Mouse (Mus musculus) gastrocnemius, adult 8-10 months (tissue): ENCODE data around the gene Elovl5. TPM values are rescaled to one million over a fixed set of nuclear protein-coding genes. Genes with fewer than 3 reads are reported as not detected.
A peak's percentile ranks its signal among the peaks of the same experiment; 100 is the strongest.
"Not testable (repeated sequence)": the region's sequence is repeated elsewhere in the genome, so short reads cannot be mapped to it uniquely, and the experiment has no call there.

ENCODE experiments used
- DNase-seq, 2 experiments: peaks; one replicate each; pipeline ENCODE4 v3.0.0; 2022; ENCODE audit warnings: low spot score in 2 of 2
- total RNA-seq, 4 experiments: library from RNA; stranded (reverse); gene quantifications; 2 replicates each; pipeline ENCODE4 v1.2.4; 2022

Gene Elovl5
- total RNA-seq, 4 experiments from 2014 or later = 5.3 to 6.6 (median 5.7) TPM

DNA sequence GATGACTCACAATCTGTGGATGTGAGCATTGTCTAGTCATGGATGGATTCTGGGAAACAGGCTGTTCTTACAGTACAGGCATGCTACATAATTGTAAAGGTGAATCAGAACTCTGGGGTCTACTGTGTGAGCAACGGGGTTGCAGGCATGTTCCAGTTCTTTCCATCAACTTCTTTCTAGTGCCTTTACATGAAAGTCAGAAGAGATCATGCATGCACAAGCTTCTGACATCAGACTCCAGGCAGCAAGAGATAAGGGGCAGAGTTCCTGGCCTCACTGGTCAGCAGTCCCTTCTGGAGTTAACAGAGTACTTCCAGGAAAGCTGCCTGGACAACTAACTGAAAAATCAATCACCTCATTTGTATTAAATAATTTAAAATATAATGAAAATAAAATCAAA lies 75.9 kb downstream of the Elovl5 start:
- DNase-seq = no peak

DNA sequence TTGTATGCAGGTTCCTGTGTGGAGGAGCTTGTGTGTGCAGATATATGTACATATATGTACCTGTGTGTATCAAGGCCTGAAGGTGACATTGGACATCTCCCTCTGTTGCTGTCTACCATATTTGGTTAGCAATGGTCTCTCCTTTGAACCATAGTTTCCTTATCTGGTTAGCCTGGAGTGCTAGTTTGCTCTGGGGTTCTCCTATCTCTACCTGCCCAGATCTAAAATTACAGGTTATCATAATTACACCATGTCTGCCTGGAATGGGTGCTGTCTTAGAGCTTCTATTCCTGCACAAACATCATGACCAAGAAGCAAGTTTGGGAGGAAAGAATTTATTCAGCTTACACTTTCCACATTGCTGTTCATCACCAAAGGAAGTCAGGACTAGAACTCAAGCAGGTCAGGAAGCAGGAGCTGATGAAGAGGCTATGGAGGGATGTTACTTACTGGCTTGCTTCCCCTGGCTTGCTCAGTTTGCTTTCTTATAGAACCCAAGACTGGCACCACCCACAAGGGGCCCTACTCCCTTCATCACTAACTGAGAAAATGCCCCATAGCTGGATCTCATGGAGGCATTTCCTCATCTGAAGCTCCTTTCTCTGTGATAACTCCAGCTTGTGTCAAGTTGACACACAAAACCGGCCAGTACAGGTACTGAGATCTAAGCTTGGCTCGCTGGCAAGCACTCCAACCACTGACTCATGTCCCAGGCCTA lies 76.5 kb downstream of the Elovl5 start:
- not testable (repeated sequence) for DNase-seq

DNA sequence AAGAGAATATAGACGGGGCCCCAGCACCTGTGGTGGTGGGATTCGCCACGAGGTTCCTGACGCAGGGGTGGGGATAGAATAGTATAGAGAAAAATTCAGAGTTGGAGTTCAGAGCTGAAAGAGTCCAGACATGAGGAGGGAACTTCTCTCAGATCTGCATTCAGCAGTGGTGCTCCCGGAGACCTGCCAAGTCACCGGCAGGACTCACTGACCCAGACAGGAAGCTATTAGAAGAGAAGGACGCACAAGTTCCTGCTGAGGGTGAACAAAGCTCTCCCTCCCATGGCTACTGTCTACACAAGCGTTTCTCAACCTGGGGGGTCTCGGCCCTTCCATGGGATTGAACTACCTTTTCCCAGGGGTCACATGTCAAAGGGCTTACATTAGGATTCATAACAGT lies 78.1 kb downstream of the Elovl5 start:
- DNase-seq = no peak

GRCm38 (mm10) chr9:78000586-78001500 lies 83.7 kb downstream of the Elovl5 start:
- no peak for DNase-seq

DNA sequence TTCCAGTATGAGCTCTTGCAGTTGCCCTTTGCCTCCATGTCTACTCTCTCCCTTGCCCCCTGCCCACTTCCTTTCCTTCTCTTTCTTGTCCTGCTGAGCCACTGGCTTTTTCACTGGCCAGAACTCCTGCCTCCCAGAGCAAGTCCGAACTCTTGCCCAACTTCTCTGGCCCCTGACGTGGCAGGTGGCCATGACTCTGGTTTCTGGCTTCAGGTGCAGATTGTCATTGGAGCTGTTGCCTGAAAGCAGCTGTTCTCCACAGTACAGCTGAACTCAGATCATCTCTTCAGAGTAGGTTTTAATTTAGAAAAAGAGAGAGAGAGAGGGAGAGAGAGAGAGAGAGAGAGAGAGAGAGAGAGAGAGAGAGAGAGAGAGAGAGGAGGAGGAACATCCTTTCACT lies 86.1 kb downstream of the Elovl5 start:
- DNase-seq = no peak

DNA sequence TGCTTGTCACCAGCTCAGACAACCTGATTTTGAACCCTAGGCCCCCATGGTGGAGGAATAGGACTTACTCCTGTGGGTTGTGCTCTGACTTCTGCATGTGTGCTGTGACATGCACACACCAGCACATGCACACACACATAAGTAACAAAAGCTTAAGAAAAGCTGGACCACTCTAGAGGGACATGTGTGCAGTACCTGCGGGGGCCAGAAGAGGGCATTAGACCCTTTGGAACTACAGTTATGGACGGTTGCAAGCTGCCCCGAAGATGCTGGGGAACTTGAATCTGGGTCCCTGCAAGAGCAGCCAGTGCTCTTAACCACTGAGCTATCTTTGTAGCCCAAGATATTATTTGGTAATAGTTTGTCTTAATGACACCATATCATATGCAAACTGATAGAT lies 88.3 kb downstream of the Elovl5 start:
- no peak for DNase-seq

DNA sequence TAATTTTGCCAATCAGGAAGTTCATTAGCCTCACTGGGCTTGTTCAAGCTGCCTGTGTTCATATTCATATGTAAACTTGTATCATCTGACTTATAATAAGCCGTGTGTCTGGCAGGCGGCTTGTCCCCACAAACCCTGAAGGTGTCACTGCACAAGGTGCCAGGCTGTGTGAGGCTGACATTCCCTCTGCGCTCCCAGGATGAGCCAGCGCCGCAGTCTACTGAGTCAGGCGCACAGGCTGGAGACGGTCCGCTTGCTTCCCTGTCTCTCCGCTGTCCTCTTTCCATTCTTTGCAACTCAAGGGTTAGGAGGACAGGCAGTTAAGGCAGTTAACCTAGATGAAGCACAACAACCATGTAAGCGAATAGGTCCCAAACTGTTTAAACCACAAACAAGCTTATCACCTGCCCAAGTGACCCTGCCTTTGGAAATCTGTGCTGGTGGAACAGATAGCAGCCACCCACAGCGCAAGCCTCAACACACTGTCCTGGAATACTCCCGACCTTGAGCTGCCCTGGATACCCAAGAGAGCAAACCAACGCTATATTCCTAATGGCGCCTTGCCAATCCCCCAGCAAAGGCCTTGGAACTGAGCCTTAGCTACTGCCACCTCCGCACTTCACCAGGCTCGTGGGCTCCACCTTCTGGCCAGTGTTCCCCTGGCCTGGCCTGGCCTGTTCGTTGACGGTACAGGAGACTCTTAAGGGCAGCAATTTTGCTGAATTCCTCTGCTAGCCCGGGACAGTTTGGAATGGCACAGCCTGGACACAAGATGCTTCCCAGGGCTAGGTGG lies 89.2 kb downstream of the Elovl5 start:
- peak; percentile 61 to 65 for DNase-seq

GRCm38 (mm10) chr9:78009382-78009781 lies 92.2 kb downstream of the Elovl5 start:
- no peak for DNase-seq

DNA sequence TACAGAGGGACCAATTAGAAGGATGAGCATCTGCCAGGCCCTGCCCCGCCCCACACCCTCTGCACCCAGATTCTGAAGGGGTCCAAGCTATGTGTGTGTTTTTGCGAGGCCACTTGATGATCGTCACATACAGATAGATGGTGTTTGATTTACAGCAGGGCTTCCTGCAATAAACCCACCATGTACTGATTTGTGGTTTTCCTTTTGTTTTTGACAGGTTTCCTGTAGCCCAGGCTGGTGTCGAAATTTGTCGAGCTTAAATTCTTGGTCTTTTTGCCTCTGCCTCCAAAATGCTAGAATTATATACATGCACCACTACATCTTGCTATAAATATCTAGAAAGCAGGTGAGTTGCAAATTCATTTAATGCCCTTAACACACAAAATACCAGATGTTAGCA lies 93.0 kb downstream of the Elovl5 start:
- DNase-seq = no peak

DNA sequence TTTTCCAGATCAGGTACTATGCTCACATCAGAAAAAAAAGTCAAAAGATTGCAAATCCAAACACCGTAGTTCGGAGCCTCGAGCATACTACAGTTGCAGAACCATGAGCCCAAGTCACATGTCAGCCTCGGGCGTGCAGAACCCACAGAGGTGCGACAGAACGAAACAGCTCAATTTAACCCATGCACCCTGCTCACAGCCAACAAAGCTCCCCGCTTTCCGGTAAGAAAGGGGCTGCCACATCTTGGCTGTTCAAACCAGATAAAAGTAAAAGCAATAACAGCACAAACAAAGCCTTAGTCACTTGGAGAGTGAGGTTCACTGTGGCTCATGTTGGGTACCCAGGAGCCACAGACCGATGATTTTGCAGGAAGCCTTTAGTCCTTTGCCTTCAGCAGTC lies 93.5 kb downstream of the Elovl5 start:
- DNase-seq = no peak

GRCm38 (mm10) chr9:78012066-78012465 lies 94.9 kb downstream of the Elovl5 start:
- no peak for DNase-seq

DNA sequence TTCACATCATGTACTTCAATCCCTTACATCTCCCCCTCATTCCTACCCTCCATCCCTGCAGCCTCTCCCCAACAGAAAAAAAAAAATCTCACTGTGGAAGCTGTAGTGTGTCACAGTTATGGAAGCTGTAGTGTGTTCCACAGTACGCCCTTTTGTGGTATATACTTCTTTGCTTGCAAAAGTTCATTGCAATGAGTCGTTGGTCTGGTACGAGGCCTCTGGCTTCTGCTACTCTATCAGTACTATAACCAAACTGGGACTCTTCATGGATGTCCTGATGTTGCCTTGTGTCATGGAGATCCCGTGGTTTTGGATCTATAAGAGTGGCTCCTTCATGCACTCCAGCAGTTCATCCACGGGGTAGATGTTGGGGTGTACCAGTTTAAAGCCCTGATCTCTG lies 95.5 kb downstream of the Elovl5 start:
- no peak for DNase-seq

- no peak for DNase-seq
Observed at GRCm38 (mm10) chr9:78013813-78014212, 96.6 kb downstream of the Elovl5 start.

DNA sequence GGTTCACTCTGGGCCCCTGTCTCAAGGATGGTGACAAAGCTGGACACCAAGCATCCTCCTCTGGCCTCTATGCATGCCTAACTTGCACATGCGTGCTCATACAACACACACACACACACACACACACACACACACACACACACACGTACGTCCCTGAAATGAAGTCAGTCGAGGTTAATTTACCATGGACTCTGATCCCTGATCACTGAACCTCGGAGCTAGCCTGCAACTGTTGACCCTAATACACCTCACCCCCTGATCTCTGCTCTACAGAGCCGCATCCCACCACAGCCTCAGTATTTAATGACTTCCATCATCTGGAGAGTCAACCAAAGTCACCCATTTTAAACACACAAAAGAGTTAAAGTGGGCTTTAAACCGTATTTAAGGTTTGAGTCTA lies 98.7 kb downstream of the Elovl5 start:
- no peak for DNase-seq

- no peak for DNase-seq
Observed at GRCm38 (mm10) chr9:78016288-78016687, 99.1 kb downstream of the Elovl5 start.

- no peak for DNase-seq
Observed at GRCm38 (mm10) chr9:78021256-78021655, 104.1 kb downstream of the Elovl5 start.

- no peak for DNase-seq
Observed at GRCm38 (mm10) chr9:78022187-78022945, 105.2 kb downstream of the Elovl5 start.

DNA sequence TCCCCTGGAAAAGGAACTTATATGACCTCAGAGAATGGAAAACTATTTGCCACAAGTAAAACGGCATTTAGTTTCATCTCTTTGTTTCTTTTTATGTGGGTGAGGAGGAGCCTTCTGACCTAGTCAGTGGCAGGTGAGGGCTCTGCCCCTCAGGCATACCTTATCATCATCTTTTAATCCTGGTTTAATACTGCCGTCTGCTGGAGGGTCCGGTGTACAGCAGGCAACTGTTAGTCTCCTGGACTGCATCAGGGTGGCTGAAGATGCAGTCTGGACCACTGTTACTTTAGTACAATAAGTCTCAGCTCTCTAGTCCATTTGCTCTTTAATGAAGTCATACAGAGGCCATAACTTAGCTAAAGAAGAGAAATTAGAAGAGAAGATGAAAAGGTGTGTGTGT lies 107.7 kb downstream of the Elovl5 start:
- DNase-seq = no peak

DNA sequence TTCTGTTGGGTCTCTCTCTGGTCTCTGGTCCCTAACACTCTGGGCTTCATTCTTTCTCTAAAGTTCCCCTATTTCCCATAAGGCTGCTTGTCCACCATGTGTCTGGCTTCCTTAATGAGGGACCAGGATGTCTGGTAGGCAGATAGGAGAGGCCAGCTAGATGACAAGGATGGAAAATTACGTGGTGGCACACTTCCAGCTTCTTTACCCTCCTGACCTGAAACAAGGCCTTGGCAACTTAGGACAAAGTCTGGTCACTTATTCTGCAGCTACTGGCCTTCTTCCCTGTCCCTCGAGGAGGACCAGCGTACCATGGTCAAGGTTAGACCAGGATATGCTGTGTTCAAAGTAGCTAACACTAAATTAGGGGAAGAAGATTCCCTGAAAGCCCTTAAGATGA lies 109.9 kb downstream of the Elovl5 start:
- DNase-seq = no peak

DNA sequence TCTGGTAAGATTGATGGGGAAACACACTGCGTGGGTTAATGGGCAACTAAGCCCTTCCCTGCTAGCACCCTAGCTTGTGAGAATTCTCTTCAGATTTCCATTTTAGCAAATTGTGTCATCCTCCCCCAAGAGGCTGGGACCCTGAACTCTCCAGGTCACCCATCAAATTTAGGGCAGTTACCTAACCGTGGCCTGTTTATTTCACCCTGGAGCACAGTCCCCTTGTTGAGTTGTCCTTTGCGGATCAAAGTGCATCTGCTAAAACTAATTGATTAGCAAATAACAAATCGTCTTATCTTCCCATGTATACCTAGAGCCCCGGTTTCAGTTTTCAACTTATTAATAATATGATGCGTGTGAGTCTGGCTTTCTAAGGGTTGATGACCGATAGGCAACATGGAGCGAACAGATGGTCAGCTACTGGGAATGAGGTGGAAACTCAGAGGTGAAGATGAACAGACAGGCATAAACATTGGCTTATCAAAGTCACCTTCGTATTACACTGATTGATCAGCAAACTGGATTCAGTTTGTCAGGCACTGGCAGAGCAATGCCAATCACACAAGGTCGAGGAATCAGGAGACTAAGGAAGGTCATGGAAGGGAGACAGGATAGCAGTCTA lies 113.8 kb downstream of the Elovl5 start:
- no peak for DNase-seq

DNA sequence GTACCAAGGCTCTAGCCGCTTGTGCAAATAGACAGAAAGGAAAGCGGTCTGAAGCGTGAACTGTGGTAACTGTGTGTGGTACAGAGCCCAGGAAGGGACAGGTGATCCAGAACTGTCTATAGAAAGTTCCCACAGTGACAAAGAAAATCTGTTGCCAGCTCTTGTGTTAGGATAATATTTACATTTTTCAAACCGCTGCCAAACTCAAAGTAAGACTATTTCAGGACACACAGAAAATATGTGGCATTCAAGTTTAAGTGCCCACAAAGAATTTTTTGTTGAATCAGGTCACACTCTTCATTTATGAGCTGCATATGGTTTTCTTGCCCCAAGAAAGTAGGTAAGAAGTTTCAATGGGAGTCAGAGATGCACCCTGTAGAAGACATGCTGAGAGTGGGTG lies 115.8 kb downstream of the Elovl5 start:
- no peak for DNase-seq
